Comparison of ENCODE assay signal across 25 mouse cellular contexts in genomic region chr7:97434517-97434916, GRCm38 (mm10). TPM values are rescaled to one million over a fixed set of nuclear protein-coding genes. Genes with fewer than 3 reads are reported as not detected.
"Had no signal": no experiment of that assay in that cellular context is flagged by ENCODE, and none has a peak within 500 bp of the region (broad histone marks: within the 10 kb centered on the region; RNA-seq: fewer than 3 reads in every experiment).

No protein-coding gene starts in this region.

- H3K4me2 ChIP-seq: heart, embryonic 11.5 days; heart, embryonic 13.5 days; heart, embryonic 15.5 days; hindbrain, embryonic 14.5 days; intestine, embryonic 15.5 days; limb, embryonic 12.5 days had no signal

- H3K4me3 ChIP-seq: gastrocnemius, adult 2 months; heart, adult 2 months; heart, embryonic 13.5 days; heart, embryonic 15.5 days; intestine, embryonic 15.5 days; layer of hippocampus, adult 2 months; left cerebral cortex, adult 2 months; limb, embryonic 10.5 days; limb, embryonic 12.5 days had no signal

- H3K36me3 ChIP-seq: heart, embryonic 13.5 days; heart, embryonic 15.5 days; intestine, embryonic 15.5 days; limb, embryonic 10.5 days; limb, embryonic 12.5 days had no signal

- DNase-seq: gastrocnemius, adult 2 months; gastrocnemius, postnatal 10 days; gastrocnemius, postnatal 25 days; heart, adult 11 months; heart, adult 2 months; heart, postnatal 14 days; heart, postnatal 36 days; kidney, adult 18-20 months; kidney, adult 8-10 months; kidney, postnatal 10 days; kidney, postnatal 25 days; kidney, postnatal 4 days had no signal

- H3K27me3 ChIP-seq: heart, embryonic 13.5 days; heart, embryonic 15.5 days; intestine, embryonic 15.5 days; limb, embryonic 12.5 days had no signal

- H3K27ac ChIP-seq: gastrocnemius, adult 2 months; heart, adult 2 months; heart, embryonic 13.5 days; heart, embryonic 15.5 days; hindbrain, embryonic 14.5 days; intestine, embryonic 15.5 days; layer of hippocampus, adult 2 months; left cerebral cortex, adult 2 months; limb, embryonic 10.5 days; limb, embryonic 12.5 days had no signal

- H3K9ac ChIP-seq: heart, embryonic 13.5 days; heart, embryonic 15.5 days; hindbrain, embryonic 14.5 days; intestine, embryonic 15.5 days; limb, embryonic 12.5 days had no signal

- ATAC-seq: hindbrain, embryonic 16.5 days; inflammation-experienced regulatory T-cells, adult 6 months; intestine, embryonic 15.5 days; intestine, postnatal 0 days had no signal

- H3K9me3 ChIP-seq: heart, embryonic 13.5 days; heart, embryonic 15.5 days; intestine, embryonic 15.5 days; limb, embryonic 10.5 days; limb, embryonic 12.5 days had no signal

RNA-seq across cellular contexts. Expression of gene Kctd14, which starts 16.6 kb away (rescaled TPM):
- total RNA-seq: heart, postnatal 36 days had no signal

RNA-seq across cellular contexts. Expression of gene Thrsp, which starts 17.0 kb away (rescaled TPM):
- total RNA-seq: hematopoietic stem cell, adult 5-6 weeks had no signal
